Mouse (Mus musculus): ENCODE measurements around the gene Csdc2. TPM values are rescaled to one million over a fixed set of nuclear protein-coding genes. Genes with fewer than 3 reads are reported as not detected.

The Csdc2 gene
- polyA plus RNA-seq, 1 experiment: 5.6 TPM

- DNase-seq: no peak
- Histone ChIP-seq H3K27ac (ENCODE audit: insufficient read depth, low read depth, low read length) (no peak overlapping the region), H3K27me3 (replicated peaks; ENCODE audit: control insufficient read depth, insufficient read depth, low read length) (no peaks in the 10 kb centered on the region), H3K4me3 (ENCODE audit: insufficient read depth, low read depth, low read length) (no peak overlapping the region), H3K4me1 (ENCODE audit: control insufficient read depth, insufficient read depth, low read length) (peaks cover 5% of the 10 kb centered on the region; the same call in 1 of the 2 replicates), H3K36me3 (ENCODE audit: control insufficient read depth, insufficient read depth, low read length) (no peaks in the 10 kb centered on the region)
- TF ChIP-seq CTCF (conservative IDR thresholded peaks at IDR 0.05; ENCODE audit: insufficient read depth, insufficient read length, low read depth, low read length) (no peak), POLR2A (IDR thresholded peaks at IDR 0.05; ENCODE audit: low read depth, low read length) (no peak)
- 94% methylated on average over 2 of the region's 2 CpGs for WGBS
Observed at GRCm38 (mm10) chr15:81941010-81941409, 4.5 kb downstream of the Csdc2 start.

GRCm38 (mm10) chr15:81943176-81943749 is 6.7 kb downstream of the Csdc2 start:
- TF ChIP-seq POLR2A (IDR thresholded peaks at IDR 0.05; ENCODE audit: low read depth, low read length) (no peak), CTCF (conservative IDR thresholded peaks at IDR 0.05; ENCODE audit: insufficient read depth, insufficient read length, low read depth, low read length) (no peak)
- H3K27me3 ChIP-seq (replicated peaks; ENCODE audit: control insufficient read depth, insufficient read depth, low read length): no peaks in the 10 kb centered on the region

GRCm38 (mm10) chr15:81949076-81949475 is 12.5 kb downstream of the Csdc2 start:
- no peak for DNase-seq
- no peaks in the 10 kb centered on the region; the same call in 1 of the 2 replicates for H3K4me1 ChIP-seq (ENCODE audit: control insufficient read depth, insufficient read depth, low read length)
- no peak overlapping the region; the same call in 1 of the 2 replicates for H3K27ac ChIP-seq (ENCODE audit: insufficient read depth, low read depth, low read length)
- no peak overlapping the region for H3K4me3 ChIP-seq (ENCODE audit: insufficient read depth, low read depth, low read length)
- WGBS: 68% methylated on average over 10 of the region's 10 CpGs
- H3K27me3 ChIP-seq (replicated peaks; ENCODE audit: control insufficient read depth, insufficient read depth, low read length): no peaks in the 10 kb centered on the region
- TF ChIP-seq CTCF (conservative IDR thresholded peaks at IDR 0.05; ENCODE audit: insufficient read depth, insufficient read length, low read depth, low read length): no peak
- no peak for TF ChIP-seq POLR2A (IDR thresholded peaks at IDR 0.05; ENCODE audit: low read depth, low read length)
- no peaks in the 10 kb centered on the region for H3K36me3 ChIP-seq (ENCODE audit: control insufficient read depth, insufficient read depth, low read length)

More at GRCm38 (mm10) chr15:81943176-81943749, 6.7 kb downstream of the Csdc2 start:
- Histone ChIP-seq H3K4me3 (ENCODE audit: insufficient read depth, low read depth, low read length) (no peak overlapping the region), H3K27ac (ENCODE audit: insufficient read depth, low read depth, low read length) (no peak overlapping the region), H3K4me1 (ENCODE audit: control insufficient read depth, insufficient read depth, low read length) (no peaks in the 10 kb centered on the region), H3K36me3 (ENCODE audit: control insufficient read depth, insufficient read depth, low read length) (no peaks in the 10 kb centered on the region)
- 43% methylated on average over 9 of the region's 9 CpGs for WGBS
- DNase-seq: no peak

- Histone ChIP-seq H3K4me3 (ENCODE audit: insufficient read depth, low read depth, low read length) (no peak overlapping the region), H3K27ac (ENCODE audit: insufficient read depth, low read depth, low read length) (no peak overlapping the region; the same call in 1 of the 2 replicates), H3K27me3 (replicated peaks; ENCODE audit: control insufficient read depth, insufficient read depth, low read length) (no peaks in the 10 kb centered on the region), H3K4me1 (ENCODE audit: control insufficient read depth, insufficient read depth, low read length) (no peaks in the 10 kb centered on the region; the same call in 1 of the 2 replicates), H3K36me3 (ENCODE audit: control insufficient read depth, insufficient read depth, low read length) (no peaks in the 10 kb centered on the region)
- peak; percentile 72 for DNase-seq
- TF ChIP-seq CTCF (conservative IDR thresholded peaks at IDR 0.05; ENCODE audit: insufficient read depth, insufficient read length, low read depth, low read length) (no peak), POLR2A (IDR thresholded peaks at IDR 0.05; ENCODE audit: low read depth, low read length) (no peak)
- WGBS: 62% methylated on average over 11 of the region's 11 CpGs
Observed at GRCm38 (mm10) chr15:81949476-81950131, 13.0 kb downstream of the Csdc2 start.

- H3K4me1 ChIP-seq (ENCODE audit: control insufficient read depth, insufficient read depth, low read length): no peaks in the 10 kb centered on the region; the same call in 1 of the 2 replicates
- DNase-seq: no peak
- H3K27me3 ChIP-seq (replicated peaks; ENCODE audit: control insufficient read depth, insufficient read depth, low read length): no peaks in the 10 kb centered on the region
- TF ChIP-seq POLR2A (IDR thresholded peaks at IDR 0.05; ENCODE audit: low read depth, low read length): no peak
- TF ChIP-seq CTCF (conservative IDR thresholded peaks at IDR 0.05; ENCODE audit: insufficient read depth, insufficient read length, low read depth, low read length): no peak
- no peak overlapping the region for H3K27ac ChIP-seq (ENCODE audit: insufficient read depth, low read depth, low read length)
- H3K4me3 ChIP-seq (ENCODE audit: insufficient read depth, low read depth, low read length): no peak overlapping the region
- 83% methylated on average over 5 of the region's 5 CpGs for WGBS
- H3K36me3 ChIP-seq (ENCODE audit: control insufficient read depth, insufficient read depth, low read length): no peaks in the 10 kb centered on the region; the same call in 1 of the 2 replicates
Observed at GRCm38 (mm10) chr15:81950716-81951115, 14.2 kb downstream of the Csdc2 start.

- WGBS: 84% methylated on average over 9 of the region's 9 CpGs
- TF ChIP-seq CTCF (conservative IDR thresholded peaks at IDR 0.05; ENCODE audit: insufficient read depth, insufficient read length, low read depth, low read length) (0 out of 2 replicates have a peak, but pooled peaks have one; percentile 9), POLR2A (IDR thresholded peaks at IDR 0.05; ENCODE audit: low read depth, low read length) (no peak)
- H3K4me3 ChIP-seq (ENCODE audit: insufficient read depth, low read depth, low read length): no peak overlapping the region
- no peaks in the 10 kb centered on the region for H3K27me3 ChIP-seq (replicated peaks; ENCODE audit: control insufficient read depth, insufficient read depth, low read length)
- H3K4me1 ChIP-seq (ENCODE audit: control insufficient read depth, insufficient read depth, low read length): no peaks in the 10 kb centered on the region; the same call in 1 of the 2 replicates
- no peak overlapping the region for H3K27ac ChIP-seq (ENCODE audit: insufficient read depth, low read depth, low read length)
- DNase-seq: no peak
- H3K36me3 ChIP-seq (ENCODE audit: control insufficient read depth, insufficient read depth, low read length): no peaks in the 10 kb centered on the region; the same call in 1 of the 2 replicates
Observed at GRCm38 (mm10) chr15:81951159-81951558, 14.6 kb downstream of the Csdc2 start.

GRCm38 (mm10) chr15:81952310-81952709 is 15.8 kb downstream of the Csdc2 start:
- H3K4me1 ChIP-seq (ENCODE audit: control insufficient read depth, insufficient read depth, low read length): no peaks in the 10 kb centered on the region; the same call in 1 of the 2 replicates
- H3K36me3 ChIP-seq (ENCODE audit: control insufficient read depth, insufficient read depth, low read length): no peaks in the 10 kb centered on the region; the same call in 1 of the 2 replicates
- no peak for DNase-seq
- H3K27ac ChIP-seq (ENCODE audit: insufficient read depth, low read depth, low read length): no peak overlapping the region
- no peaks in the 10 kb centered on the region for H3K27me3 ChIP-seq (replicated peaks; ENCODE audit: control insufficient read depth, insufficient read depth, low read length)
- WGBS: 90% methylated on average over 4 of the region's 4 CpGs
- H3K4me3 ChIP-seq (ENCODE audit: insufficient read depth, low read depth, low read length): no peak overlapping the region
- TF ChIP-seq CTCF (conservative IDR thresholded peaks at IDR 0.05; ENCODE audit: insufficient read depth, insufficient read length, low read depth, low read length): no peak
- TF ChIP-seq POLR2A (IDR thresholded peaks at IDR 0.05; ENCODE audit: low read depth, low read length): no peak
